Mouse (Mus musculus) stomach, embryonic 15.5 days (tissue): ENCODE data around the gene Carns1. TPM values are rescaled to one million over a fixed set of nuclear protein-coding genes. Genes with fewer than 3 reads are reported as not detected.
A peak's percentile ranks its signal among the peaks of the same experiment; 100 is the strongest.

Experiments used
- ATAC-seq: fragments of 200-750 bp; cut with Nextera tagmentation; 2 replicates; pipeline ENCODE4 v1.8.0; 2017; ENCODE audit warnings: low read depth, moderate number of reproducible peaks, moderate TSS enrichment; ENCODE audit not compliant: insufficient read depth, low FRiP score
- H3K27ac ChIP-seq: fragments of 300-500 bp; sonication (generic); 2 replicates; pipeline ENCODE4 v1.5.1; 2015; ENCODE audit warnings: mild to moderate bottlenecking, inconsistent platforms
- H3K27me3 ChIP-seq: fragments of 300-500 bp; sonication (generic); replicated peaks from 2 replicates; pipeline ENCODE4 v1.6.1; 2015; ENCODE audit warnings: inconsistent platforms
- H3K36me3 ChIP-seq: fragments of 300-500 bp; sonication (generic); 2 replicates; pipeline ENCODE4 v1.6.1; 2015; ENCODE audit warnings: inconsistent platforms
- H3K4me1 ChIP-seq: fragments of 300-500 bp; sonication (generic); 2 replicates; pipeline ENCODE4 v1.6.1; 2015; ENCODE audit warnings: inconsistent platforms
- H3K4me2 ChIP-seq: fragments of 300-500 bp; sonication (generic); 2 replicates; pipeline ENCODE4 v1.6.1; 2015; ENCODE audit warnings: mild to moderate bottlenecking, inconsistent platforms
- H3K4me3 ChIP-seq: fragments of 300-500 bp; sonication (generic); replicated peaks from 2 replicates; pipeline ENCODE4 v1.5.1; 2015; ENCODE audit warnings: inconsistent platforms
- H3K9ac ChIP-seq: fragments of 300-500 bp; sonication (generic); 2 replicates; pipeline ENCODE4 v1.6.1; 2015; ENCODE audit warnings: inconsistent platforms
- H3K9me3 ChIP-seq: fragments of 300-500 bp; sonication (generic); 2 replicates; pipeline ENCODE4 v1.6.1; 2016; ENCODE audit warnings: inconsistent platforms
- WGBS: fragments of 180-500 bp; shearing (Covaris S2); methylation state at CpG from one replicate; pipeline ENCODE4 v1.1.7; 2015; 5-methylcytosine and 5-hydroxymethylcytosine counted together
- polyA plus RNA-seq: library from polyadenylated mRNA; unstranded; fragments of >200 nt; fragmentation: Nextera tagmentation; extraction: Ambion mirVana; gene quantifications from 2 replicates; pipeline ENCODE4 v1.2.1, GENCODE M21; 2015

Gene Carns1
- polyA plus RNA-seq, 1 experiment from 2014 or later, result 1.5 TPM

DNA sequence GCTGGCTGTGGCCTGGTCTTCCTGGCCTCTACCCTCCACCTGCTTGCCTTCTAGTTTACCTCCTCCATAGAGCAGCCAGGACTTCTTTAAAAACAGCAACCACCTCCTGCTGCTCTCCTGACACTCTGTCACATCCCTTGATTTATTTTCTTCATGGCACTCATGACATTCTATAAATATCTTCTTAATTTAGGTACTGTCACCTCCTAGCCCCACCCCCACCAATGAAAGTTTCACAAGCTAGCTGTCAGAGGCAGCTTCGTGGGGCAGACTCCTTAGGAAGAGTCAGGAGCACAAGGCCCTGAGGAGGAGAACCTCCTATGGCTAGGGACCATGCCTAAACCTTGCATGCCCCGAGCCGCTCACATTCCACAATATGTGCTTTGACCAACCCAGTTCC, 12.0 kb upstream of the Carns1 start:
- no peak overlapping the region for H3K4me3 ChIP-seq
- no peaks in the 10 kb centered on the region for H3K36me3 ChIP-seq
- H3K27ac ChIP-seq, result no peak overlapping the region
- H3K27me3 ChIP-seq, result no peaks in the 10 kb centered on the region
- no peak overlapping the region for H3K9ac ChIP-seq
- 0 out of 2 replicates have a peak, but pooled peaks cover 17% of the 10 kb centered on the region for H3K4me1 ChIP-seq
- no peaks in the 10 kb centered on the region for H3K9me3 ChIP-seq
- ATAC-seq, result no peak
- WGBS, result 62% methylated on average over 3 of the region's 3 CpGs
- H3K4me2 ChIP-seq, result no peak overlapping the region

DNA sequence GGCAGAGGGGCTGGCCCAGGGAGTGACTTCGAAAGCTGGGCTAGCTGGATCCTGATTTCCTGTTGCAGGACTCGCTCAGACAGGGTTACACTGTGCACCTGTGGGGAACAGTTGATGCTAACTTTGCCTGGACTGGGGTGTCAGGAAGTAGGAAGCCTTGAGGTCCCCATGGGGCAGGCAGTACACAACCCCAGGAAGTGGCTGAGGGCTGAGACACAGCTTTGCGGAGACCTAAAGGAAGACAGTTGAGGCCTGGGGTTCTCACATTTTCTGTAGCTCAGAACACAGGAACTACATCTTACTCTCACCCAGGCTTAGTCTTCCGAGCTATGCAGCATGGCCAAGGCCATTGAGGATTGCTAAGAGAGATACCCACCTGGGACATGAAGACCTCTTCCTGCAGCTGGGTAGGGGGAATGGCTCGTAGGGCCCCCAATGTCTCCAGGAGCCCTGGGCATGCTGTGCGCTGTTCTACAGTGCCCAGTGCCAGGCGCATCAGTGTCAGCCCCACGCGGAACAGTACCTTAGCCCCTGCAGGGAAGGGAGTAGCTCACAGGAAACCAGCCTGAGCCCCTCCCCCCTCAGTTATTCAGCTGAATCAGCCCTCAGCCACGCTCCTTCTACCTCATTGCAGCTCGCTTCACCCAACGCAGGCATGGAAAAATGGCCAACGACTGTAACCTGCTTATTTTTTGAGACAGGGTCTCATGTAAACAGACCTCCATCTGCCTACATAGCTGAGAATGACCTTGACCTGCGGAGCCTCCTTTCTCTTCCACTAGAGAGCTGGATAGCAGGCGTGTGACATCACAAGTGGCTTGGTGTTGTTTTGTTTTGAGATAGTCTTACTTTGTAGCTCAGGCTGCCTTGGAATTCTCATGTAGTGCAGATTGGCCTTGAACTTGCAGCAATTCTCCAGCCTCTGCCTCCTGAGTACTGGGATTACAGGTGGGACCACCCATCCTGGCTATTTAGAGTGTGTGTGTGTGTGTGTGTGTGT, 10.0 kb upstream of the Carns1 start:
- Histone ChIP-seq H3K4me2 (no peak overlapping the region), H3K9me3 (no peaks in the 10 kb centered on the region), H3K36me3 (no peaks in the 10 kb centered on the region), H3K4me3 (no peak overlapping the region), H3K27me3 (no peaks in the 10 kb centered on the region), H3K9ac (no peak overlapping the region), H3K4me1 (peaks cover 19% of the 10 kb centered on the region), H3K27ac (no peak overlapping the region)
- 40% methylated on average over 15 of the region's 15 CpGs for WGBS
- ATAC-seq, result 0 out of 2 replicates have a peak, but pooled peaks have one; percentile 20

DNA sequence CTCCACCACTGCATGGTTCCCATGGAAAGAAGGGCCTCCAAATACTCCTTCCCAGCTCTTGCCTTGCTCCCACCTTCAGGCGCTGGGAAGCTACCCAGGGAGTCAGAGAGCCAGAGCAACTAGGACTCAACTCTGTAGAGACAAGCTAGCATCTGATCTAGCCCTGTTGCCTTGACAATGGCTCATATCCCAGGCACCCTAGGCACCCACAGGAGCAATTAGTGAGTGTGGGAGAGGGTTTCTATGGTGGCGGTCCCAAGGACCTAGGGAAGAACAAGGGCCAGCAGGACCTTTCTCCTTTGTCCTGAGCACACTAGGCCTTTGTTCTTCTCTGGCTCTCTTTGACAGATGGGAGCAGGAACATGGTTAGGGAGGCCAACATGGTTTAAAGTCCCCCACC, 8.4 kb upstream of the Carns1 start:
- no peaks in the 10 kb centered on the region for H3K27me3 ChIP-seq
- no peak for ATAC-seq
- WGBS, result 85% methylated on average over 2 of the region's 2 CpGs

DNA sequence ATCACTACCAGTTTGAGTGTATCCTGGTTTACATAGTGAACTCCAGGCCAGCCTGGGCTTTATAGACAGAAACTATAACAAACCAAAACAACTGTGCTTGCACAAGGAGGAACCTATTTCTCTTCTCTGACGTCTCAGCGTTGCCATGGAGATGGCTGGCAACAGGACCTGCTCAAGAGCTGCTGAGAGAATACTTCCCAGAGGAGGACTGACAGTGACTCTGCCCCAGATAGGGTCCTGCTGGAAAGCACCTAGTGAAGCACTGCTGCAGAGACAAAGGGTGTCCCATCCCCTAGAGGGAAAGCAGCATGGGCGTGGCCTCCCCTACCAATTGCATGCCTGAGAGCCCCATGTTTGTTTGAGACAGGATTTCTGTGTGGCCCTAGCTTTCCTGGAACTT, 6.6 kb upstream of the Carns1 start:
- Histone ChIP-seq H3K4me2 (no peak overlapping the region), H3K9ac (no peak overlapping the region)
- no peak for ATAC-seq

More for the DNA sequence above, 8.4 kb upstream of the Carns1 start:
- H3K4me3 ChIP-seq, result no peak overlapping the region
- no peak overlapping the region for H3K9ac ChIP-seq
- no peaks in the 10 kb centered on the region for H3K36me3 ChIP-seq
- H3K27ac ChIP-seq, result no peak overlapping the region
- H3K9me3 ChIP-seq, result no peaks in the 10 kb centered on the region
- H3K4me1 ChIP-seq, result peaks cover 19% of the 10 kb centered on the region
- H3K4me2 ChIP-seq, result no peak overlapping the region

DNA sequence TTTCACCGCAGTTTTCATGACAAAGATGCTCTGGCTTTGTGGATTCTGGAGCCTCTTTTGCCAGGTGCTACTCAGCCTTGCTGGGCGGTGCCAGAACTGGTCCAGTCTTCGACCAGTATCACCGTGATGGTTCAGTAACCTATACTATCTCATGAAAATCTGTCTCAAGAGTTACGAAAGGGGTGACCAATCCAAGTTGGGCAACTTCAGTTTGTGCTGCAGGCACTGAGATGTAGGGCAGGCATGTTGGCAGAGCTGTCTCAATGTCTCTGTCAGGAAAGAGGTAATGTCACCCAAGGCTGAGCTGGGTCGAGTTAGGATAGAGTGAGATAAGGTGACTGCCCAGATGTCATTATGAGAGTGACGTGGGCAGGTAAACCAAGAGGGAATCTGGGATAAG, 5.1 kb upstream of the Carns1 start:
- no peak overlapping the region for H3K4me3 ChIP-seq
- 89% methylated on average over 7 of the region's 7 CpGs for WGBS
- no peak overlapping the region for H3K9ac ChIP-seq
- H3K9me3 ChIP-seq, result no peaks in the 10 kb centered on the region
- no peaks in the 10 kb centered on the region for H3K36me3 ChIP-seq
- H3K27ac ChIP-seq, result no peak overlapping the region
- no peak for ATAC-seq
- no peak overlapping the region for H3K4me2 ChIP-seq
- peaks cover 21% of the 10 kb centered on the region for H3K4me1 ChIP-seq
- H3K27me3 ChIP-seq, result no peaks in the 10 kb centered on the region

More for the DNA sequence above, 6.6 kb upstream of the Carns1 start:
- H3K36me3 ChIP-seq, result no peaks in the 10 kb centered on the region
- 33% methylated on average over 3 of the region's 3 CpGs for WGBS
- H3K4me3 ChIP-seq, result no peak overlapping the region
- H3K27ac ChIP-seq, result no peak overlapping the region
- H3K27me3 ChIP-seq, result no peaks in the 10 kb centered on the region
- H3K9me3 ChIP-seq, result no peaks in the 10 kb centered on the region
- peaks cover 19% of the 10 kb centered on the region for H3K4me1 ChIP-seq

- Histone ChIP-seq H3K9ac (no peak overlapping the region), H3K27ac (no peak overlapping the region), H3K9me3 (no peaks in the 10 kb centered on the region), H3K27me3 (no peaks in the 10 kb centered on the region), H3K4me3 (no peak overlapping the region), H3K4me1 (peaks cover 18% of the 10 kb centered on the region), H3K36me3 (no peaks in the 10 kb centered on the region), H3K4me2 (no peak overlapping the region)
- ATAC-seq, result no peak
- WGBS, result 65% methylated on average over 11 of the region's 11 CpGs
These were observed 2.4 kb downstream of the Carns1 start for GRCm38 (mm10) chr19:4172925-4173324.

- Histone ChIP-seq H3K27me3 (no peaks in the 10 kb centered on the region), H3K9ac (no peak overlapping the region), H3K9me3 (no peaks in the 10 kb centered on the region), H3K4me3 (no peak overlapping the region), H3K27ac (no peak overlapping the region), H3K4me2 (no peak overlapping the region), H3K4me1 (peaks cover 18% of the 10 kb centered on the region), H3K36me3 (no peaks in the 10 kb centered on the region)
- ATAC-seq, result no peak
- WGBS, result 67% methylated on average over 13 of the region's 13 CpGs
These were observed 3.6 kb downstream of the Carns1 start for GRCm38 (mm10) chr19:4171393-4172290.

GRCm38 (mm10) chr19:4170723-4171392, 4.4 kb downstream of the Carns1 start:
- no peak overlapping the region for H3K4me3 ChIP-seq
- no peaks in the 10 kb centered on the region for H3K9me3 ChIP-seq
- H3K36me3 ChIP-seq, result no peaks in the 10 kb centered on the region
- 85% methylated on average over 10 of the region's 10 CpGs for WGBS
- H3K9ac ChIP-seq, result no peak overlapping the region
- peaks cover 16% of the 10 kb centered on the region for H3K4me1 ChIP-seq
- no peak overlapping the region for H3K4me2 ChIP-seq
- H3K27ac ChIP-seq, result no peak overlapping the region
- no peaks in the 10 kb centered on the region for H3K27me3 ChIP-seq
- no peak for ATAC-seq

GRCm38 (mm10) chr19:4169810-4170209, 5.5 kb downstream of the Carns1 start:
- H3K27ac ChIP-seq, result peak overlapping the region; percentile 91
- H3K36me3 ChIP-seq, result no peaks in the 10 kb centered on the region
- ATAC-seq, result peak; percentile 48
- H3K4me1 ChIP-seq, result peaks cover 13% of the 10 kb centered on the region
- 5% methylated on average over 27 of the region's 27 CpGs for WGBS
- H3K9ac ChIP-seq, result peak overlapping the region; percentile 82
- no peaks in the 10 kb centered on the region for H3K27me3 ChIP-seq
- H3K4me2 ChIP-seq, result peak overlapping the region; percentile 84
- peak overlapping the region; percentile 51 for H3K4me3 ChIP-seq
- H3K9me3 ChIP-seq, result no peaks in the 10 kb centered on the region

GRCm38 (mm10) chr19:4169378-4169784, 5.9 kb downstream of the Carns1 start:
- Histone ChIP-seq H3K4me1 (peaks cover 13% of the 10 kb centered on the region), H3K4me3 (peak overlapping the region; percentile 51), H3K9me3 (no peaks in the 10 kb centered on the region), H3K27me3 (no peaks in the 10 kb centered on the region), H3K36me3 (no peaks in the 10 kb centered on the region), H3K4me2 (peak overlapping the region; percentile 84), H3K9ac (peak overlapping the region; percentile 82), H3K27ac (peak overlapping the region; percentile 91)
- under 1% methylated on average over 43 of the region's 43 CpGs for WGBS
- ATAC-seq, result peak; percentile 93

GRCm38 (mm10) chr19:4166678-4167476, 8.4 kb downstream of the Carns1 start:
- no peak overlapping the region for H3K4me3 ChIP-seq
- WGBS, result 72% methylated on average over 9 of the region's 9 CpGs
- H3K9me3 ChIP-seq, result no peaks in the 10 kb centered on the region
- no peaks in the 10 kb centered on the region for H3K27me3 ChIP-seq
- ATAC-seq, result no peak
- peaks cover 24% of the 10 kb centered on the region for H3K4me1 ChIP-seq
- H3K4me2 ChIP-seq, result no peak overlapping the region
- H3K36me3 ChIP-seq, result no peaks in the 10 kb centered on the region
- no peak overlapping the region for H3K27ac ChIP-seq
- no peak overlapping the region for H3K9ac ChIP-seq
